Comparison of ENCODE assay signal across 8 mouse cellular contexts in the genomic region with DNA sequence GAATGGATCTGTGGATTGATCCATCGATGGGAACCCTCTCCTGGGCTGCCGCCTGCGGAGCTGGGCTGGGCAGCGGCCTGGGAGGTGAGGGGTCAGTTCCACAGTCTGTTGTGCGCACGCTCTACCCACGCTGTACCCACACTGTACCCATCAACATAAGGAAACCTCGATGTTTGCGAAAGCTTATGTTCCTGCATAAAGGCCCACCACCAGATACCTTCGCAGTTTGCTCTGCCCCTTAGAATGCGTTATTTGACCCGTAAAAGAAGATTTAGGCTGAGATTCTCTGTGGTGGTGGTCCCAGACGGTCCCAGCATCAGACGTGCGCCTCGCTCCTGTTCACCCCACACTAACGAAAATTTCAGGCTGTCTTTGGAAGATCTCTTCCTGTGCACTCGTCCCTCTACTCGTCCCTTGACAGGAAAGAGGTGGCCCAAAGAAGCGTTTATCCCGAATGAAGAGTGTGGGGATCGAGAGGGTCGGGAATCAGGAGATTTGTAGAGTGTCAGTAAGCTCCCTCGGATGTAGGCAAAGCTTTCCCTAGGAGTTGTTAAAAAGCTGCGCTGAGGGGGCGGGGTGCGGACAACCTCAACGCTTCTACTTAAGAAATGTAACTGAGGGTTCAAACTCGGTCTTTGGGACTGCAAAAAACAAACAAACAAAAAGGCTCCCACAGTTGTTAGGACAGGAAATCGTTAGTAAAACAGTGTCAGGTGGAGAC.
DNase-seq lines count a peak whose midpoint lies in the region; ATAC-seq and TF ChIP-seq lines count a peak whose summit lies in the region.

No protein-coding gene starts in this region.

- H3K4me2 ChIP-seq in kidney, postnatal 0 days (ENCODE audit: low read length): no peak overlapping the region
- peak overlapping the region; percentile 85 for H3K4me2 ChIP-seq in midbrain, embryonic 13.5 days (replicated peaks)

- 0 out of 2 replicates have a peak overlapping the region, but pooled peaks have one; percentile 4 for H3K4me3 ChIP-seq in kidney, postnatal 0 days (replicated peaks; ENCODE audit: low read depth, low read length)
- peak overlapping the region; percentile 21 for H3K4me3 ChIP-seq in midbrain, embryonic 13.5 days (replicated peaks)

- no peak overlapping the region for H3K27ac ChIP-seq in kidney, postnatal 0 days
- H3K27ac ChIP-seq in midbrain, embryonic 13.5 days: peak overlapping the region; percentile 96

- H3K4me1 ChIP-seq in kidney, postnatal 0 days (replicated peaks; ENCODE audit: insufficient read depth, low read length): no peaks in the 10 kb centered on the region; the same call in 1 of the 2 replicates
- peaks cover 58% of the 10 kb centered on the region for H3K4me1 ChIP-seq in midbrain, embryonic 13.5 days (replicated peaks)

- no peak for DNase-seq in kidney, postnatal 0 days (ENCODE audit: low spot score)
- no peak for DNase-seq in kidney, adult 11 months
- DNase-seq in cerebellum, adult 8-10 months: peak; percentile 29
- DNase-seq in frontal cortex, postnatal 14 days (ENCODE audit: low spot score in 2 of 2): peak; percentile 20 to 48
- no peak for DNase-seq in spleen, adult 12 weeks (ENCODE audit: low spot score)
- DNase-seq in lung, postnatal 4 days: no peak
- no peak for DNase-seq in T-cell, adult 2 months (ENCODE audit: low spot score)

- H3K9ac ChIP-seq in kidney, postnatal 0 days (ENCODE audit: low read depth, low read length): no peak overlapping the region
- peak overlapping the region; percentile 70 for H3K9ac ChIP-seq in midbrain, embryonic 13.5 days (replicated peaks)

- 1% methylated on average over 30 of the region's 30 CpGs for WGBS in kidney, postnatal 0 days
- 1% methylated on average over 30 of the region's 30 CpGs for WGBS in midbrain, embryonic 13.5 days

- ATAC-seq in kidney, postnatal 0 days (replicated peaks; ENCODE audit: low FRiP score, low read depth): no peak
- no peak for ATAC-seq in midbrain, embryonic 13.5 days

- no peaks in the 10 kb centered on the region for H3K9me3 ChIP-seq in kidney, postnatal 0 days (replicated peaks; ENCODE audit: low read length)
- H3K9me3 ChIP-seq in midbrain, embryonic 13.5 days: no peaks in the 10 kb centered on the region

- no peaks in the 10 kb centered on the region for H3K36me3 ChIP-seq in kidney, postnatal 0 days (ENCODE audit: insufficient read depth, low read length)
- H3K36me3 ChIP-seq in midbrain, embryonic 13.5 days: no peaks in the 10 kb centered on the region

- no peak for TF ChIP-seq CTCF in kidney, postnatal 0 days (IDR thresholded peaks at IDR 0.05; ENCODE audit: low read depth)

- H3K27me3 ChIP-seq in kidney, postnatal 0 days (ENCODE audit: insufficient read depth, low read length): peaks cover 48% of the 10 kb centered on the region
- 0 out of 2 replicates have a peak, but pooled peaks cover 6% of the 10 kb centered on the region for H3K27me3 ChIP-seq in midbrain, embryonic 13.5 days

Comparison
In these comparisons a context has a peak if more than half of its experiments do, and no peak if none do; other contexts are left out.
1. DNase-seq: peak in cerebellum, adult 8-10 months (single experiment) and frontal cortex, postnatal 14 days (2 of 2); none in kidney, postnatal 0 days (single experiment), kidney, adult 11 months (single experiment), spleen, adult 12 weeks (single experiment), lung, postnatal 4 days (0 of 2) and T-cell, adult 2 months (single experiment).